ENCODE assay signal across 22 mouse cellular contexts in genomic region chr2:75463091-75463490, GRCm38 (mm10).
DNase-seq lines count a peak whose midpoint lies in the region; ATAC-seq and TF ChIP-seq lines count a peak whose summit lies in the region.
"Had no signal": no experiment of that assay in that cellular context is flagged by ENCODE, and none has a peak within 500 bp of the region (broad histone marks: within the 10 kb centered on the region; RNA-seq: fewer than 3 reads in every experiment).

No protein-coding gene starts in this region.

- no peak for TF ChIP-seq CTCF in intestine, postnatal 0 days (IDR thresholded peaks at IDR 0.05; ENCODE audit: low read depth)
- TF ChIP-seq CTCF in CH12.LX (conservative IDR thresholded peaks at IDR 0.05 in 1 of 2, IDR thresholded peaks at IDR 0.05 in 1 of 2; ENCODE audit: low read depth in 2 of 2, low read length in 2 of 2) = no peak

- H3K36me3 ChIP-seq in intestine, embryonic 16.5 days (ENCODE audit: control insufficient read depth, insufficient read depth, low read length) = no peaks in the 10 kb centered on the region
- no peaks in the 10 kb centered on the region for H3K36me3 ChIP-seq in intestine, postnatal 0 days (ENCODE audit: control insufficient read depth, insufficient read depth)
- no peaks in the 10 kb centered on the region for H3K36me3 ChIP-seq in CH12.LX (replicated peaks in 1 of 2; ENCODE audit: control insufficient read depth in 1 of 2, insufficient read depth in 1 of 2, low read length in 1 of 2)
- H3K36me3 ChIP-seq: embryonic facial prominence, embryonic 15.5 days; forebrain, embryonic 10.5 days; heart, embryonic 13.5 days; hindbrain, embryonic 12.5 days; intestine, embryonic 15.5 days had no signal

- no peak for ATAC-seq in intestine, embryonic 16.5 days
- ATAC-seq in intestine, postnatal 0 days = no peak
- ATAC-seq: forebrain, embryonic 14.5 days; hindbrain, embryonic 16.5 days; intestine, embryonic 15.5 days had no signal

- H3K27me3 ChIP-seq in intestine, embryonic 16.5 days (replicated peaks; ENCODE audit: control insufficient read depth, insufficient read depth, low read length) = no peaks in the 10 kb centered on the region
- H3K27me3 ChIP-seq in intestine, postnatal 0 days (replicated peaks; ENCODE audit: control insufficient read depth, insufficient read depth, low read length) = no peaks in the 10 kb centered on the region
- no peaks in the 10 kb centered on the region for H3K27me3 ChIP-seq in CH12.LX (replicated peaks)
- H3K27me3 ChIP-seq: embryonic facial prominence, embryonic 15.5 days; heart, embryonic 13.5 days; hindbrain, embryonic 12.5 days; intestine, embryonic 15.5 days had no signal

- 59% methylated on average over 9 of the region's 9 CpGs for WGBS in intestine, embryonic 16.5 days
- 56% methylated on average over 9 of the region's 9 CpGs for WGBS in intestine, postnatal 0 days

- no peak overlapping the region for H3K27ac ChIP-seq in intestine, embryonic 16.5 days (ENCODE audit: low read length)
- no peak overlapping the region for H3K27ac ChIP-seq in intestine, postnatal 0 days (ENCODE audit: low read depth, low read length)
- no peak overlapping the region for H3K27ac ChIP-seq in CH12.LX (ENCODE audit: insufficient read depth, low read depth)
- H3K27ac ChIP-seq: embryonic facial prominence, embryonic 15.5 days; forebrain, embryonic 10.5 days; gastrocnemius, adult 2 months; heart, embryonic 13.5 days; hindbrain, embryonic 12.5 days; intestine, embryonic 15.5 days had no signal

- dilution Hi-C loops in CH12.LX (cut with MboI; ENCODE audit: extremely low pct_ligation_motif_present, extremely low pct_unique_long_range_greater_than_20kb, low sequenced_read_pairs) = no loop called here

- no peaks in the 10 kb centered on the region for H3K4me1 ChIP-seq in intestine, embryonic 16.5 days (ENCODE audit: control insufficient read depth, insufficient read depth, low read length)
- H3K4me1 ChIP-seq in intestine, postnatal 0 days (replicated peaks; ENCODE audit: control insufficient read depth, insufficient read depth, low read length) = no peaks in the 10 kb centered on the region
- peaks cover 4 to 32% of the 10 kb centered on the region in 2 experiments for H3K4me1 ChIP-seq in CH12.LX (ENCODE audit: control insufficient read depth in 1 of 2, insufficient read depth in 2 of 2)
- H3K4me1 ChIP-seq: heart, embryonic 13.5 days; intestine, embryonic 15.5 days had no signal

- H3K4me3 ChIP-seq in intestine, embryonic 16.5 days (ENCODE audit: low read length) = no peak overlapping the region
- H3K4me3 ChIP-seq in intestine, postnatal 0 days (ENCODE audit: low read depth, low read length) = no peak overlapping the region
- H3K4me3 ChIP-seq in CH12.LX (replicated peaks in 1 of 3; ENCODE audit: low read depth in 2 of 3, low read length in 2 of 3, poor library complexity in 1 of 3) = peak overlapping the region in 2 of 3 experiments; percentile 11 to 15
- H3K4me3 ChIP-seq: embryonic facial prominence, embryonic 15.5 days; erythroblast, embryonic 14.5 days; forebrain, embryonic 10.5 days; gastrocnemius, adult 2 months; heart, embryonic 13.5 days; hindbrain, embryonic 12.5 days; intestine, embryonic 15.5 days had no signal

- peak; percentile 35 for DNase-seq in CD4-positive helper T cell, adult 2 months (ENCODE audit: low read depth, low spot score)
- DNase-seq in CH12.LX (ENCODE audit: extremely low read depth) = peak; percentile 59
- peak; percentile 7 for DNase-seq in induced T-regulatory cell, adult 2 months (ENCODE audit: low read depth)
- DNase-seq in kidney, adult 18-20 months = no peak
- no peak for DNase-seq in kidney, postnatal 14 days
- DNase-seq: adrenal gland, postnatal 10 days; cerebellum, adult 11 months; cerebellum, adult 8-10 months; cerebellum, postnatal 14 days; gastrocnemius, adult 2 months; gastrocnemius, postnatal 25 days; heart, postnatal 36 days had no signal

- no peak for TF ChIP-seq POLR2A in CH12.LX (IDR thresholded peaks at IDR 0.05; ENCODE audit: low read depth, low read length)

- in situ Hi-C loops in CH12.LX (cut with MboI; ENCODE audit: low pct_ligation_motif_present, low pct_unique_long_range_greater_than_20kb, low sequenced_read_pairs) = loop anchor here (25.0 kb wide), 1 partner anchor 124 kb away; no protein-coding TSS in a partner anchor

- H3K9ac ChIP-seq in intestine, embryonic 16.5 days (ENCODE audit: low read depth, low read length) = no peak overlapping the region
- H3K9ac ChIP-seq in intestine, postnatal 0 days (ENCODE audit: low read depth, low read length) = no peak overlapping the region
- no peak overlapping the region for H3K9ac ChIP-seq in CH12.LX (ENCODE audit: insufficient read depth, low read depth)
- H3K9ac ChIP-seq: embryonic facial prominence, embryonic 15.5 days; heart, embryonic 13.5 days; hindbrain, embryonic 12.5 days; intestine, embryonic 15.5 days had no signal

- no peak for TF ChIP-seq RAD21 in CH12.LX (IDR thresholded peaks at IDR 0.05; ENCODE audit: low read depth, low read length)

- H3K79me2 ChIP-seq in CH12.LX (replicated peaks; ENCODE audit: control insufficient read depth, extremely low read depth, insufficient read depth, poor library complexity, severe bottlenecking) = no peaks in the 10 kb centered on the region

- peak; percentile 33; the same call in 1 of the 2 replicates for TF ChIP-seq EP300 in CH12.LX (IDR thresholded peaks at IDR 0.05; ENCODE audit: low read length)

- H3K9me3 ChIP-seq in intestine, embryonic 16.5 days (ENCODE audit: control insufficient read depth, low read length) = no peaks in the 10 kb centered on the region
- H3K9me3 ChIP-seq in intestine, postnatal 0 days (ENCODE audit: control insufficient read depth) = no peaks in the 10 kb centered on the region
- H3K9me3 ChIP-seq in CH12.LX (replicated peaks; ENCODE audit: low read length) = no peaks in the 10 kb centered on the region
- H3K9me3 ChIP-seq: embryonic facial prominence, embryonic 15.5 days; forebrain, embryonic 10.5 days; heart, embryonic 13.5 days; hindbrain, embryonic 12.5 days; intestine, embryonic 15.5 days had no signal

- 0 out of 2 replicates have a peak overlapping the region, but pooled peaks have one; percentile 8 for H3K4me2 ChIP-seq in intestine, embryonic 16.5 days (ENCODE audit: low read depth, low read length)
- no peak overlapping the region for H3K4me2 ChIP-seq in intestine, postnatal 0 days (replicated peaks; ENCODE audit: low read depth)
- peak overlapping the region; percentile 79 for H3K4me2 ChIP-seq in CH12.LX (ENCODE audit: insufficient read depth, low read depth, poor library complexity, severe bottlenecking)
- H3K4me2 ChIP-seq: embryonic facial prominence, embryonic 15.5 days; heart, embryonic 13.5 days; hindbrain, embryonic 12.5 days; intestine, embryonic 15.5 days had no signal

TF ChIP-seq in CH12.LX, 34 proteins besides CTCF, POLR2A, EP300 and RAD21:
- TF ChIP-seq HCFC1 (IDR thresholded peaks at IDR 0.05; ENCODE audit: low read depth, low read length) (no peak), ELF1 (IDR thresholded peaks at IDR 0.05; ENCODE audit: low read depth, low read length) (no peak), NELFE (IDR thresholded peaks at IDR 0.05; ENCODE audit: low read depth, low read length) (no peak), MEF2A (IDR thresholded peaks at IDR 0.05; ENCODE audit: borderline replicate concordance, low read depth, low read length) (no peak), CHD2 (IDR thresholded peaks at IDR 0.05; ENCODE audit: low read length) (no peak), ZNF384 (IDR thresholded peaks at IDR 0.05; ENCODE audit: low read depth, low read length) (no peak), E2F4 (IDR thresholded peaks at IDR 0.05; ENCODE audit: insufficient replicate concordance, low read depth, low read length) (no peak), BHLHE40 (IDR thresholded peaks at IDR 0.05; ENCODE audit: low read depth, low read length) (peak; percentile 68), JUN (IDR thresholded peaks at IDR 0.05; ENCODE audit: insufficient read depth, low read depth, low read length) (no peak), ZMIZ1 (IDR thresholded peaks at IDR 0.05; ENCODE audit: low read depth, low read length) (no peak), SIN3A (IDR thresholded peaks at IDR 0.05; ENCODE audit: low read length) (no peak), RCOR1 (conservative IDR thresholded peaks at IDR 0.05; ENCODE audit: low read depth, low read length) (no peak), USF2 (conservative IDR thresholded peaks at IDR 0.05; ENCODE audit: low read depth, low read length) (no peak), MAX (IDR thresholded peaks at IDR 0.05; ENCODE audit: low read length) (peak; percentile 77), JUND (conservative IDR thresholded peaks at IDR 0.05; ENCODE audit: low read depth, low read length) (no peak), MXI1 (IDR thresholded peaks at IDR 0.05; ENCODE audit: low read depth, low read length) (0 out of 2 replicates have a peak, but pooled peaks have one; percentile 17), POLR2AphosphoS2 (IDR thresholded peaks at IDR 0.05; ENCODE audit: low read depth, low read length) (no peak), MYC (IDR thresholded peaks at IDR 0.05; ENCODE audit: low read depth, low read length) (peak; percentile 85), TCF12 (IDR thresholded peaks at IDR 0.05; ENCODE audit: low read depth, low read length) (0 out of 2 replicates have a peak, but pooled peaks have one; percentile 14), KAT2A (IDR thresholded peaks at IDR 0.05; ENCODE audit: insufficient replicate concordance, low read length) (no peak), USF1 (IDR thresholded peaks at IDR 0.05; ENCODE audit: low read depth, low read length) (no peak), TBP (conservative IDR thresholded peaks at IDR 0.05; ENCODE audit: low read depth, low read length) (no peak), ZKSCAN1 (IDR thresholded peaks at IDR 0.05; ENCODE audit: borderline replicate concordance, low read depth, low read length) (no peak), NRF1 (IDR thresholded peaks at IDR 0.05; ENCODE audit: low read depth, low read length) (no peak), SMC3 (IDR thresholded peaks at IDR 0.05; ENCODE audit: low read depth, low read length) (no peak), IRF4 (IDR thresholded peaks at IDR 0.05; ENCODE audit: low read depth, low read length) (peak; percentile 16; the same call in 1 of the 2 replicates)
TF ChIP-seq in CH12.LX: peak in this region for 6.

Comparison
In these comparisons a context has a peak if more than half of its experiments do, and no peak if none do; other contexts are left out.
1. H3K4me3 ChIP-seq: peak in CH12.LX (2 of 3); none in intestine, embryonic 16.5 days (single experiment) and intestine, postnatal 0 days (single experiment).
2. DNase-seq: peak in CD4-positive helper T cell, adult 2 months (single experiment), CH12.LX (single experiment) and induced T-regulatory cell, adult 2 months (single experiment); none in kidney, adult 18-20 months (single experiment) and kidney, postnatal 14 days (single experiment).